In the genomic region with DNA sequence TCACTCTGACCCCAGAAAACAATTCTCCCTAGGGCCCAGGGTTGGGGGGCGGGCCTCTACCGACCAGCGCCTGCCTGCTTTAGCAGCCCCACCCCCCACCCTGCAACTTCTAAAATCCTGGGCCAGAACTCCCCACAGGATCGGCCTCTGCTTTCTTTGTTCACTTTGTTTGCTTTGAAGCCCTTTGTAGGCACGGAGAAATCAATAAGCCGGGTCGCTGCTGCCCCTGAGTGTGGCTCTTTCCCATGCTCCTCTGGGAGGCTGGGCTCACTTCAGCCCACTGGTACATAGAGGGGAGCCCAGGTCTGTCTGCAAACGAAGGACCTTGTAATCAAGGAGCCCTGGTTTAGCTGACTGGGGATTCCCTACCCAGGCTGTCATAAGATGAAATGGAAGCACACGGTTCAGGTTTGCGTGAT, we compare ENCODE assay signal across 9 mouse cellular contexts. TPM values are rescaled to one million over a fixed set of nuclear protein-coding genes. Genes with fewer than 3 reads are reported as not detected.
DNase-seq lines count a peak whose midpoint lies in the region; ATAC-seq lines count a peak whose summit lies in the region.
"Had no signal": no experiment of that assay in that cellular context is flagged by ENCODE, and none has a peak within 500 bp of the region (broad histone marks: within the 10 kb centered on the region; RNA-seq: fewer than 3 reads in every experiment).

No protein-coding gene starts in this region.

- no peak overlapping the region for H3K4me2 ChIP-seq in lung, embryonic 16.5 days (ENCODE audit: low read depth, low read length)
- H3K4me2 ChIP-seq in hindbrain, embryonic 15.5 days, result peak overlapping the region; percentile 38
- H3K4me2 ChIP-seq in midbrain, embryonic 11.5 days, result peak overlapping the region; percentile 28

- no peak overlapping the region for H3K4me3 ChIP-seq in lung, embryonic 16.5 days (ENCODE audit: low read length)
- H3K4me3 ChIP-seq in hindbrain, embryonic 15.5 days, result no peak overlapping the region
- no peak overlapping the region for H3K4me3 ChIP-seq in midbrain, embryonic 11.5 days (ENCODE audit: low read depth, low read length)

- peak overlapping the region; percentile 2; the same call in 1 of the 2 replicates for H3K9ac ChIP-seq in lung, embryonic 16.5 days (ENCODE audit: low read length)
- H3K9ac ChIP-seq in hindbrain, embryonic 15.5 days, result no peak overlapping the region
- peak overlapping the region; percentile 53 for H3K9ac ChIP-seq in midbrain, embryonic 11.5 days (ENCODE audit: low read length)

- no peaks in the 10 kb centered on the region for H3K36me3 ChIP-seq in lung, embryonic 16.5 days (ENCODE audit: control insufficient read depth, insufficient read depth, low read length)
- no peaks in the 10 kb centered on the region for H3K36me3 ChIP-seq in hindbrain, embryonic 15.5 days
- H3K36me3 ChIP-seq in midbrain, embryonic 11.5 days (ENCODE audit: control insufficient read depth, insufficient read depth, low read length), result no peaks in the 10 kb centered on the region

- no peak for ATAC-seq in lung, embryonic 16.5 days (ENCODE audit: low read depth)
- ATAC-seq in hindbrain, embryonic 15.5 days (ENCODE audit: low FRiP score, low read depth), result peak; percentile 29; the same call in 1 of the 2 replicates
- peak; percentile 85 for ATAC-seq in midbrain, embryonic 11.5 days (ENCODE audit: low FRiP score)

- H3K27ac ChIP-seq in lung, embryonic 16.5 days (ENCODE audit: low read length), result no peak overlapping the region
- peak overlapping the region; percentile 54 for H3K27ac ChIP-seq in hindbrain, embryonic 15.5 days (replicated peaks)
- H3K27ac ChIP-seq in midbrain, embryonic 11.5 days (ENCODE audit: low read depth, low read length), result peak overlapping the region; percentile 77
- H3K27ac ChIP-seq: macrophage had no signal

- DNase-seq in lung, postnatal 14 days, result no peak
- peak; percentile 93 for DNase-seq in midbrain, embryonic 11.5 days (ENCODE audit: low spot score, missing footprints)
- no peak for DNase-seq in cerebellum, adult 18-20 months
- DNase-seq in left cerebral cortex, adult 9 months (ENCODE audit: low spot score in 2 of 2), result no peak
- no peak for DNase-seq in spleen, adult 18-20 months
- DNase-seq: kidney, postnatal 36 days had no signal

- H3K27me3 ChIP-seq in lung, embryonic 16.5 days (ENCODE audit: control insufficient read depth, insufficient read depth, low read depth, low read length), result no peaks in the 10 kb centered on the region
- no peaks in the 10 kb centered on the region for H3K27me3 ChIP-seq in hindbrain, embryonic 15.5 days
- no peaks in the 10 kb centered on the region for H3K27me3 ChIP-seq in midbrain, embryonic 11.5 days (ENCODE audit: control insufficient read depth, insufficient read depth, low read length)

- WGBS in lung, embryonic 16.5 days, result 17% methylated on average over 10 of the region's 10 CpGs
- WGBS in hindbrain, embryonic 15.5 days, result 5% methylated on average over 10 of the region's 10 CpGs
- WGBS in midbrain, embryonic 11.5 days, result 5% methylated on average over 10 of the region's 10 CpGs

- no peaks in the 10 kb centered on the region for H3K9me3 ChIP-seq in lung, embryonic 16.5 days (ENCODE audit: control insufficient read depth, low read length)
- no peaks in the 10 kb centered on the region for H3K9me3 ChIP-seq in hindbrain, embryonic 15.5 days
- no peaks in the 10 kb centered on the region for H3K9me3 ChIP-seq in midbrain, embryonic 11.5 days (ENCODE audit: control insufficient read depth, low read length)

- H3K4me1 ChIP-seq in lung, embryonic 16.5 days (replicated peaks; ENCODE audit: control insufficient read depth, insufficient read depth, low read length), result no peaks in the 10 kb centered on the region
- H3K4me1 ChIP-seq in hindbrain, embryonic 15.5 days (replicated peaks), result peaks cover 15% of the 10 kb centered on the region
- peaks cover 12% of the 10 kb centered on the region for H3K4me1 ChIP-seq in midbrain, embryonic 11.5 days (ENCODE audit: control insufficient read depth, insufficient read depth, low read length)

RNA-seq across cellular contexts. Expression of a gene that starts 23.2 kb away (rescaled TPM):
- 4.3 and 4.5 TPM in 2 replicates for polyA plus RNA-seq in lung, embryonic 16.5 days (2015; fragmentation: Nextera tagmentation; extraction: Ambion mirVana)
- 24.6 and 25.4 TPM in 2 replicates for polyA plus RNA-seq in hindbrain, embryonic 15.5 days (2015; fragmentation: Nextera tagmentation; extraction: Ambion mirVana)
- 10.8 and 13.0 TPM in 2 replicates for polyA plus RNA-seq in midbrain, embryonic 11.5 days (2014; fragmentation: Nextera tagmentation; extraction: Ambion mirVana)

RNA-seq across cellular contexts. Expression of a gene that starts 33.8 kb away (rescaled TPM):
- polyA plus RNA-seq in lung, embryonic 16.5 days (2015; fragmentation: Nextera tagmentation; extraction: Ambion mirVana), result 12.5 and 12.7 TPM in 2 replicates
- 9.1 and 10.0 TPM in 2 replicates for polyA plus RNA-seq in hindbrain, embryonic 15.5 days (2015; fragmentation: Nextera tagmentation; extraction: Ambion mirVana)
- 14.6 and 14.7 TPM in 2 replicates for polyA plus RNA-seq in midbrain, embryonic 11.5 days (2014; fragmentation: Nextera tagmentation; extraction: Ambion mirVana)

RNA-seq across cellular contexts. Expression of a gene that starts 58.6 kb away (rescaled TPM):
- polyA plus RNA-seq in lung, embryonic 16.5 days (2015; fragmentation: Nextera tagmentation; extraction: Ambion mirVana), result 0.05 and 0.11 TPM in 2 replicates
- polyA plus RNA-seq in hindbrain, embryonic 15.5 days (2015; fragmentation: Nextera tagmentation; extraction: Ambion mirVana), result 0.13 and 0.16 TPM in 2 replicates
- polyA plus RNA-seq in midbrain, embryonic 11.5 days (2014; fragmentation: Nextera tagmentation; extraction: Ambion mirVana), result 0.18 and 0.21 TPM in 2 replicates
- polyA plus RNA-seq: macrophage had no signal
